Mouse (Mus musculus): ENCODE results near the gene Rfx7. TPM values are rescaled to one million over a fixed set of nuclear protein-coding genes. Genes with fewer than 3 reads are reported as not detected.

Rfx7 gene
- polyA plus RNA-seq, 1 experiment from 2014 or later, result 22.6 TPM

DNA sequence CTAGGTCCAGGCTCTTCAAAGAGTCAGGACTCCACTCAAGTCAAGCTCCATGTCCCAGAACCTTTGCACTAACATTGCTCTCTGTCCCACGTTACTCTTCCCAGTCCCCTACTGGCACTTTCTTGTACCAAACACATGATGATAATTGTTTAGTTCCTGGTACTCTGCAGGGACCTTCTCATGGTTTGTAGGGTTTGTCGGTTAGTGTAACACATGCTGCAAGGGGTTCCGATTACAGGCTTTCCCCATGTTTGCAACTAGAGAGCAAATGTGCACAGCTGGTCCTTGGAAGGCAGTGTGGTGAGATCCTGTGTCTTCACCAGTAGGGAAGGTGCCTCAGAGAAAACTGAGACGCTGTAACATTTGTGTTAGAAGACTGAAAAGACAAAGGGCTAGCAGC lies 121.5 kb downstream of the Rfx7 start:
- DNase-seq (ENCODE audit: low spot score), result no peak
- H3K27me3 ChIP-seq (ENCODE audit: control insufficient read depth, insufficient read depth, low read length), result no peaks in the 10 kb centered on the region
- 55% methylated on average over 4 of the region's 4 CpGs for WGBS
- H3K36me3 ChIP-seq (ENCODE audit: control insufficient read depth, insufficient read depth, low read length), result no peaks in the 10 kb centered on the region
- H3K4me1 ChIP-seq (ENCODE audit: control insufficient read depth, insufficient read depth, low read length), result no peaks in the 10 kb centered on the region
- H3K9me3 ChIP-seq (ENCODE audit: control insufficient read depth, low read length), result no peaks in the 10 kb centered on the region
- peak overlapping the region; percentile 3 for H3K27ac ChIP-seq (ENCODE audit: low read depth, low read length)
- no peak overlapping the region for H3K4me2 ChIP-seq (ENCODE audit: low read depth)
- no peak overlapping the region for H3K4me3 ChIP-seq (ENCODE audit: low read depth, low read length)
- no peak for ATAC-seq (ENCODE audit: insufficient read depth, low FRiP score, low TSS enrichment)
- H3K9ac ChIP-seq (ENCODE audit: low read length), result no peak overlapping the region

GRCm38 (mm10) chr9:72654593-72655242 lies 122.7 kb downstream of the Rfx7 start:
- ATAC-seq (ENCODE audit: insufficient read depth, low FRiP score, low TSS enrichment) (no peak; the same call in 1 of the 2 replicates), DNase-seq (ENCODE audit: low spot score) (peak; percentile 49)
- Histone ChIP-seq H3K4me1 (ENCODE audit: control insufficient read depth, insufficient read depth, low read length) (no peaks in the 10 kb centered on the region), H3K27ac (ENCODE audit: low read depth, low read length) (no peak overlapping the region), H3K4me3 (ENCODE audit: low read depth, low read length) (no peak overlapping the region), H3K4me2 (ENCODE audit: low read depth) (no peak overlapping the region), H3K9me3 (ENCODE audit: control insufficient read depth, low read length) (no peaks in the 10 kb centered on the region), H3K9ac (ENCODE audit: low read length) (no peak overlapping the region), H3K27me3 (ENCODE audit: control insufficient read depth, insufficient read depth, low read length) (no peaks in the 10 kb centered on the region), H3K36me3 (ENCODE audit: control insufficient read depth, insufficient read depth, low read length) (no peaks in the 10 kb centered on the region)
- WGBS, result 73% methylated on average over 6 of the region's 6 CpGs

DNA sequence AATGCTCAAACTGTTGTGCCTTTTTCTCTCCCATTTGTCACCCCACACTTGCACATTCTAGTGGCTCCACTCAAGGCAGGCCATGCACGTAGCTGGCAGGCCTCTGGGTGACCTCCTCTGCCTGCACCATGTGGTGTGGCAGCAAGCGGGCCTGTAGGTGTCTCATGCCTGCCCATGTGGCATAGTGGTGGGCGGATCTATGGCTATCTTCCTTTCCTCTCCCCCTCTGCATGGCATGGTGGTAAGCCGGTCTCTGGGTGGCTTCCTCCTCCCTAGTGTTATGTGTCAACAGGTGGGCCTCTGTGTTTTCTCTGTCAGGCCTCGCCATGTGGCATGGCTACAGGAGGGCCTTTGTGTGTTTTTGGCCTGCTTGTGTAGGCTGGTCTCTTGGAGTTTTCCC lies 123.6 kb downstream of the Rfx7 start:
- Histone ChIP-seq H3K4me2 (ENCODE audit: low read depth) (no peak overlapping the region), H3K4me3 (ENCODE audit: low read depth, low read length) (no peak overlapping the region), H3K4me1 (ENCODE audit: control insufficient read depth, insufficient read depth, low read length) (no peaks in the 10 kb centered on the region), H3K9me3 (ENCODE audit: control insufficient read depth, low read length) (no peaks in the 10 kb centered on the region), H3K27me3 (ENCODE audit: control insufficient read depth, insufficient read depth, low read length) (no peaks in the 10 kb centered on the region), H3K36me3 (ENCODE audit: control insufficient read depth, insufficient read depth, low read length) (no peaks in the 10 kb centered on the region), H3K9ac (ENCODE audit: low read length) (no peak overlapping the region), H3K27ac (ENCODE audit: low read depth, low read length) (no peak overlapping the region)
- 74% methylated on average over 5 of the region's 5 CpGs for WGBS
- DNase-seq (ENCODE audit: low spot score), result no peak
- no peak for ATAC-seq (ENCODE audit: insufficient read depth, low FRiP score, low TSS enrichment)

- Histone ChIP-seq H3K27ac (ENCODE audit: low read depth, low read length) (no peak overlapping the region), H3K4me1 (ENCODE audit: control insufficient read depth, insufficient read depth, low read length) (no peaks in the 10 kb centered on the region), H3K4me2 (ENCODE audit: low read depth) (no peak overlapping the region), H3K4me3 (ENCODE audit: low read depth, low read length) (no peak overlapping the region), H3K27me3 (ENCODE audit: control insufficient read depth, insufficient read depth, low read length) (no peaks in the 10 kb centered on the region), H3K9me3 (ENCODE audit: control insufficient read depth, low read length) (no peaks in the 10 kb centered on the region), H3K9ac (ENCODE audit: low read length) (no peak overlapping the region), H3K36me3 (ENCODE audit: control insufficient read depth, insufficient read depth, low read length) (no peaks in the 10 kb centered on the region)
- 11% methylated on average over 4 of the region's 4 CpGs for WGBS
- ATAC-seq (ENCODE audit: insufficient read depth, low FRiP score, low TSS enrichment) (no peak), DNase-seq (ENCODE audit: low spot score) (no peak)
Measured at GRCm38 (mm10) chr9:72656491-72656890, 124.5 kb downstream of the Rfx7 start.

- 31% methylated on average over 3 of the region's 3 CpGs for WGBS
- Histone ChIP-seq H3K4me2 (ENCODE audit: low read depth) (no peak overlapping the region), H3K27ac (ENCODE audit: low read depth, low read length) (no peak overlapping the region), H3K9me3 (ENCODE audit: control insufficient read depth, low read length) (no peaks in the 10 kb centered on the region), H3K4me1 (ENCODE audit: control insufficient read depth, insufficient read depth, low read length) (no peaks in the 10 kb centered on the region), H3K4me3 (ENCODE audit: low read depth, low read length) (no peak overlapping the region), H3K27me3 (ENCODE audit: control insufficient read depth, insufficient read depth, low read length) (no peaks in the 10 kb centered on the region), H3K36me3 (ENCODE audit: control insufficient read depth, insufficient read depth, low read length) (no peaks in the 10 kb centered on the region), H3K9ac (ENCODE audit: low read length) (no peak overlapping the region)
- ATAC-seq (ENCODE audit: insufficient read depth, low FRiP score, low TSS enrichment), result no peak
- DNase-seq (ENCODE audit: low spot score), result no peak
Measured at GRCm38 (mm10) chr9:72656940-72657339, 124.9 kb downstream of the Rfx7 start.

- H3K27ac ChIP-seq (ENCODE audit: low read depth, low read length), result no peak overlapping the region
- no peaks in the 10 kb centered on the region for H3K27me3 ChIP-seq (ENCODE audit: control insufficient read depth, insufficient read depth, low read length)
- H3K36me3 ChIP-seq (ENCODE audit: control insufficient read depth, insufficient read depth, low read length), result no peaks in the 10 kb centered on the region
- H3K4me3 ChIP-seq (ENCODE audit: low read depth, low read length), result no peak overlapping the region
- DNase-seq (ENCODE audit: low spot score), result no peak
- ATAC-seq (ENCODE audit: insufficient read depth, low FRiP score, low TSS enrichment), result no peak
- no peaks in the 10 kb centered on the region for H3K9me3 ChIP-seq (ENCODE audit: control insufficient read depth, low read length)
- WGBS, result 83% methylated on average over 1 of the region's 1 CpGs
- no peak overlapping the region for H3K4me2 ChIP-seq (ENCODE audit: low read depth)
- H3K4me1 ChIP-seq (ENCODE audit: control insufficient read depth, insufficient read depth, low read length), result no peaks in the 10 kb centered on the region
- H3K9ac ChIP-seq (ENCODE audit: low read length), result no peak overlapping the region
Measured at GRCm38 (mm10) chr9:72657694-72658093, 125.7 kb downstream of the Rfx7 start.

DNA sequence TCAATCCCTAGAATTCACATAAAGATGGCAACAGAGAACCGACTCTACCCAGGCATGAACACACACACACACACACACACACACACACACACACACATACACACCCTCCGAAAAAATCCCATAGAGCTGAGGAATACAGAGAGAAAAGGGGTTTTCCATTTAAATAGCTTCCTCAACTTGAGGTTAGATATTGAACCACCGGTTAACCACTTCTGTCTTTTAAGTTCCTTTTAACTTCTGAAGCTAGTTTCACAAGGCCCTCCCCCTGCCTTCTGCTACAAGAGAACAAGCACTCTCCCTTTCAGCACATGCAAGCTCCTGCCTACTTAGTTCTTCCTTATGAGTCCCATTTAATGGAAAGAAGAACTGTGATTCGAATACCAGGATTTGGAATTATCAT lies 128.1 kb downstream of the Rfx7 start:
- Histone ChIP-seq H3K27me3 (ENCODE audit: control insufficient read depth, insufficient read depth, low read length) (no peaks in the 10 kb centered on the region), H3K36me3 (ENCODE audit: control insufficient read depth, insufficient read depth, low read length) (peaks cover 6% of the 10 kb centered on the region), H3K9ac (ENCODE audit: low read length) (no peak overlapping the region), H3K27ac (ENCODE audit: low read depth, low read length) (no peak overlapping the region), H3K4me1 (ENCODE audit: control insufficient read depth, insufficient read depth, low read length) (peaks cover 15% of the 10 kb centered on the region), H3K4me3 (ENCODE audit: low read depth, low read length) (no peak overlapping the region), H3K4me2 (ENCODE audit: low read depth) (no peak overlapping the region), H3K9me3 (ENCODE audit: control insufficient read depth, low read length) (no peaks in the 10 kb centered on the region)
- 87% methylated on average over 4 of the region's 4 CpGs for WGBS
- ATAC-seq (ENCODE audit: insufficient read depth, low FRiP score, low TSS enrichment) (no peak), DNase-seq (ENCODE audit: low spot score) (no peak)

DNA sequence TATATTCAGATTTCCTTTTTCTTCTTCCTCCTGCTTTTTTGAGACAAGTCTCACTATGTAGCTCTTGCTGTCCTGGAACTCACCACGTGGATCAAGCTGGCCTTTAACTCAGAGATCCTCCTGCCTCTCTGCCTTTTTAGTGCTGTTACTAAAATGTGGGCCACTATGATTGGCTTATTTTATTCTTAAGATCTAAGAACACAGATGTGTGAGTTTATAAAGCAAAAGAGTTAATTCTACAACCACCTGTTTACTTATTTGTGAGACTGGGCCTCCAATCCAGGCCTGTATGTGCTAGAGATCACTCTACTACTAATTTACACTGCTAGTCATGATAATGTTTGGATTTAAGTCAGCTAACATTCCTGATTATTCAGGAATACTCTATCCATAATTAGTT lies 128.9 kb downstream of the Rfx7 start:
- DNase-seq (ENCODE audit: low spot score) (no peak), ATAC-seq (ENCODE audit: insufficient read depth, low FRiP score, low TSS enrichment) (no peak)
- no peak overlapping the region for H3K9ac ChIP-seq (ENCODE audit: low read length)
- no peak overlapping the region for H3K27ac ChIP-seq (ENCODE audit: low read depth, low read length)
- peaks cover 21% of the 10 kb centered on the region for H3K4me1 ChIP-seq (ENCODE audit: control insufficient read depth, insufficient read depth, low read length)
- no peak overlapping the region for H3K4me2 ChIP-seq (ENCODE audit: low read depth)
- no peak overlapping the region for H3K4me3 ChIP-seq (ENCODE audit: low read depth, low read length)
- 55% methylated on average over 1 of the region's 1 CpGs for WGBS
- no peaks in the 10 kb centered on the region for H3K27me3 ChIP-seq (ENCODE audit: control insufficient read depth, insufficient read depth, low read length)
- H3K36me3 ChIP-seq (ENCODE audit: control insufficient read depth, insufficient read depth, low read length), result peaks cover 6% of the 10 kb centered on the region
- no peaks in the 10 kb centered on the region for H3K9me3 ChIP-seq (ENCODE audit: control insufficient read depth, low read length)

DNA sequence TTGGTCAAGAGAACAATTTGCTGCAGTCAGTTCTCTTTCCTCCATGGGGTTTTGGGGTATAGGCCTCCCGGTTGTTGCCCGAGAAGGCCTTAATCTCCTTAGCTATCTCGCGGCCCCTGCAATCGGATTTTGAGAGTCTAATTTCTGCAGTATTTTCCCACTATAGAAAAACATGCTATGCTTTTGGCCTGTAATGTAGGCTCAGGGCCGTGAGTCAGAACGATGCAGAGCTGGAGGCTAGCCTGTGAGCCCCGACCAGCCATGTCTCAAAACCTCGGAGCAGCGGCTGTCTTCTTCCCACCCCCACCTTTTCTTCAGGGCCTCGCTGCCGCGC lies 129.5 kb downstream of the Rfx7 start:
- H3K9me3 ChIP-seq (ENCODE audit: control insufficient read depth, low read length), result no peaks in the 10 kb centered on the region
- ATAC-seq (ENCODE audit: insufficient read depth, low FRiP score, low TSS enrichment), result no peak
- H3K4me2 ChIP-seq (ENCODE audit: low read depth), result peak overlapping the region; percentile 79
- peak overlapping the region; percentile 99 for H3K27ac ChIP-seq (ENCODE audit: low read depth, low read length)
- under 1% methylated on average over 13 of the region's 13 CpGs for WGBS
- H3K9ac ChIP-seq (ENCODE audit: low read length), result peak overlapping the region; percentile 100
- no peaks in the 10 kb centered on the region for H3K27me3 ChIP-seq (ENCODE audit: control insufficient read depth, insufficient read depth, low read length)
- H3K4me3 ChIP-seq (ENCODE audit: low read depth, low read length), result peak overlapping the region; percentile 99
- no peak for DNase-seq (ENCODE audit: low spot score)
- peaks cover 21% of the 10 kb centered on the region for H3K4me1 ChIP-seq (ENCODE audit: control insufficient read depth, insufficient read depth, low read length)
- H3K36me3 ChIP-seq (ENCODE audit: control insufficient read depth, insufficient read depth, low read length), result peaks cover 6% of the 10 kb centered on the region

Measured in neural tube, embryonic 11.5 days (tissue).